Mouse (Mus musculus): Measurements from ENCODE around the gene Bcar3. TPM values are rescaled to one million over a fixed set of nuclear protein-coding genes. Genes with fewer than 3 reads are reported as not detected.

Gene Bcar3
- polyA plus RNA-seq, 1 experiment, result 26.3 TPM

GRCm38 (mm10) chr3:122300983-122301919, 7.3 kb downstream of the Bcar3 start:
- Histone ChIP-seq H3K9me3 (replicated peaks; ENCODE audit: control insufficient read depth, insufficient read depth, low read length, poor library complexity, severe bottlenecking) (no peaks in the 10 kb centered on the region), H3K27me3 (ENCODE audit: control insufficient read depth, insufficient read depth, low read length, poor library complexity, severe bottlenecking) (no peaks in the 10 kb centered on the region), H3K36me3 (ENCODE audit: control insufficient read depth, insufficient read depth, low read length, poor library complexity, severe bottlenecking) (no peaks in the 10 kb centered on the region), H3K4me3 (ENCODE audit: low read depth, low read length) (no peak overlapping the region), H3K4me1 (ENCODE audit: control insufficient read depth, insufficient read depth, low read length) (no peaks in the 10 kb centered on the region), H3K9ac (ENCODE audit: low read depth, poor library complexity, severe bottlenecking) (no peak overlapping the region), H3K27ac (ENCODE audit: insufficient read depth, low read length) (no peak overlapping the region)
- no peak for TF ChIP-seq CTCF (IDR thresholded peaks at IDR 0.05; ENCODE audit: low read depth, low read length)
- no peak for TF ChIP-seq POLR2A (IDR thresholded peaks at IDR 0.05; ENCODE audit: insufficient read depth, low read length)
- no peak for TF ChIP-seq EP300 (IDR thresholded peaks at IDR 0.05; ENCODE audit: insufficient read depth, low read depth, low read length)

- H3K27ac ChIP-seq (ENCODE audit: insufficient read depth, low read length), result no peak overlapping the region
- H3K9me3 ChIP-seq (replicated peaks; ENCODE audit: control insufficient read depth, insufficient read depth, low read length, poor library complexity, severe bottlenecking), result no peaks in the 10 kb centered on the region
- H3K27me3 ChIP-seq (ENCODE audit: control insufficient read depth, insufficient read depth, low read length, poor library complexity, severe bottlenecking), result no peaks in the 10 kb centered on the region
- no peaks in the 10 kb centered on the region for H3K36me3 ChIP-seq (ENCODE audit: control insufficient read depth, insufficient read depth, low read length, poor library complexity, severe bottlenecking)
- TF ChIP-seq POLR2A (IDR thresholded peaks at IDR 0.05; ENCODE audit: insufficient read depth, low read length) (no peak), EP300 (IDR thresholded peaks at IDR 0.05; ENCODE audit: insufficient read depth, low read depth, low read length) (no peak), CTCF (IDR thresholded peaks at IDR 0.05; ENCODE audit: low read depth, low read length) (no peak)
- no peak overlapping the region for H3K4me3 ChIP-seq (ENCODE audit: low read depth, low read length)
- H3K9ac ChIP-seq (ENCODE audit: low read depth, poor library complexity, severe bottlenecking), result no peak overlapping the region
- peaks cover 2% of the 10 kb centered on the region for H3K4me1 ChIP-seq (ENCODE audit: control insufficient read depth, insufficient read depth, low read length)
Measured at GRCm38 (mm10) chr3:122304560-122304959, 10.6 kb downstream of the Bcar3 start.

GRCm38 (mm10) chr3:122307894-122308671, 14.1 kb downstream of the Bcar3 start:
- Histone ChIP-seq H3K9ac (ENCODE audit: low read depth, poor library complexity, severe bottlenecking) (no peak overlapping the region), H3K9me3 (replicated peaks; ENCODE audit: control insufficient read depth, insufficient read depth, low read length, poor library complexity, severe bottlenecking) (no peaks in the 10 kb centered on the region), H3K27me3 (ENCODE audit: control insufficient read depth, insufficient read depth, low read length, poor library complexity, severe bottlenecking) (no peaks in the 10 kb centered on the region), H3K4me3 (ENCODE audit: low read depth, low read length) (no peak overlapping the region), H3K27ac (ENCODE audit: insufficient read depth, low read length) (no peak overlapping the region), H3K4me1 (ENCODE audit: control insufficient read depth, insufficient read depth, low read length) (peaks cover 5% of the 10 kb centered on the region), H3K36me3 (ENCODE audit: control insufficient read depth, insufficient read depth, low read length, poor library complexity, severe bottlenecking) (no peaks in the 10 kb centered on the region)
- TF ChIP-seq CTCF (IDR thresholded peaks at IDR 0.05; ENCODE audit: low read depth, low read length), result no peak
- no peak for TF ChIP-seq POLR2A (IDR thresholded peaks at IDR 0.05; ENCODE audit: insufficient read depth, low read length)
- no peak for TF ChIP-seq EP300 (IDR thresholded peaks at IDR 0.05; ENCODE audit: insufficient read depth, low read depth, low read length)

GRCm38 (mm10) chr3:122308981-122309380, 15.0 kb downstream of the Bcar3 start:
- no peak overlapping the region for H3K9ac ChIP-seq (ENCODE audit: low read depth, poor library complexity, severe bottlenecking)
- H3K4me1 ChIP-seq (ENCODE audit: control insufficient read depth, insufficient read depth, low read length), result peaks cover 9% of the 10 kb centered on the region
- H3K27ac ChIP-seq (ENCODE audit: insufficient read depth, low read length), result no peak overlapping the region
- H3K36me3 ChIP-seq (ENCODE audit: control insufficient read depth, insufficient read depth, low read length, poor library complexity, severe bottlenecking), result no peaks in the 10 kb centered on the region
- no peaks in the 10 kb centered on the region for H3K9me3 ChIP-seq (replicated peaks; ENCODE audit: control insufficient read depth, insufficient read depth, low read length, poor library complexity, severe bottlenecking)
- H3K4me3 ChIP-seq (ENCODE audit: low read depth, low read length), result no peak overlapping the region
- TF ChIP-seq POLR2A (IDR thresholded peaks at IDR 0.05; ENCODE audit: insufficient read depth, low read length), result no peak
- TF ChIP-seq CTCF (IDR thresholded peaks at IDR 0.05; ENCODE audit: low read depth, low read length), result no peak
- no peak for TF ChIP-seq EP300 (IDR thresholded peaks at IDR 0.05; ENCODE audit: insufficient read depth, low read depth, low read length)
- H3K27me3 ChIP-seq (ENCODE audit: control insufficient read depth, insufficient read depth, low read length, poor library complexity, severe bottlenecking), result no peaks in the 10 kb centered on the region

- Histone ChIP-seq H3K36me3 (ENCODE audit: control insufficient read depth, insufficient read depth, low read length, poor library complexity, severe bottlenecking) (no peaks in the 10 kb centered on the region), H3K27me3 (ENCODE audit: control insufficient read depth, insufficient read depth, low read length, poor library complexity, severe bottlenecking) (no peaks in the 10 kb centered on the region), H3K9me3 (replicated peaks; ENCODE audit: control insufficient read depth, insufficient read depth, low read length, poor library complexity, severe bottlenecking) (no peaks in the 10 kb centered on the region), H3K9ac (ENCODE audit: low read depth, poor library complexity, severe bottlenecking) (no peak overlapping the region), H3K4me3 (ENCODE audit: low read depth, low read length) (no peak overlapping the region), H3K27ac (ENCODE audit: insufficient read depth, low read length) (no peak overlapping the region), H3K4me1 (ENCODE audit: control insufficient read depth, insufficient read depth, low read length) (peaks cover 9% of the 10 kb centered on the region)
- TF ChIP-seq POLR2A (IDR thresholded peaks at IDR 0.05; ENCODE audit: insufficient read depth, low read length), result no peak
- peak; percentile 75 for TF ChIP-seq CTCF (IDR thresholded peaks at IDR 0.05; ENCODE audit: low read depth, low read length)
- TF ChIP-seq EP300 (IDR thresholded peaks at IDR 0.05; ENCODE audit: insufficient read depth, low read depth, low read length), result no peak
Measured at GRCm38 (mm10) chr3:122312078-122312477, 18.1 kb downstream of the Bcar3 start.
